Mouse (Mus musculus): ENCODE measurements around the gene Aldh1l1.

Gene Aldh1l1

GRCm38 (mm10) chr6:90470947-90471541 lies 15.2 kb upstream of the Aldh1l1 start:
- no peak for DNase-seq (ENCODE audit: low read depth, low spot score)

- DNase-seq (ENCODE audit: low read depth, low spot score): no peak
Observed at GRCm38 (mm10) chr6:90472079-90472478, 14.1 kb upstream of the Aldh1l1 start.

- DNase-seq (ENCODE audit: low read depth, low spot score): no peak
Observed at GRCm38 (mm10) chr6:90472697-90473096, 13.5 kb upstream of the Aldh1l1 start.

GRCm38 (mm10) chr6:90473630-90474360 lies 12.4 kb upstream of the Aldh1l1 start:
- no peak for DNase-seq (ENCODE audit: low read depth, low spot score)

GRCm38 (mm10) chr6:90474361-90474750 lies 11.9 kb upstream of the Aldh1l1 start:
- DNase-seq (ENCODE audit: low read depth, low spot score): no peak

GRCm38 (mm10) chr6:90475176-90475853 lies 10.9 kb upstream of the Aldh1l1 start:
- no peak for DNase-seq (ENCODE audit: low read depth, low spot score)

GRCm38 (mm10) chr6:90475854-90476212 lies 10.4 kb upstream of the Aldh1l1 start:
- DNase-seq (ENCODE audit: low read depth, low spot score): no peak

GRCm38 (mm10) chr6:90476941-90477518 lies 9.2 kb upstream of the Aldh1l1 start:
- DNase-seq (ENCODE audit: low read depth, low spot score): no peak

- no peak for DNase-seq (ENCODE audit: low read depth, low spot score)
Observed at GRCm38 (mm10) chr6:90484249-90484648, 2.0 kb upstream of the Aldh1l1 start.

GRCm38 (mm10) chr6:90484876-90485275 lies 1.4 kb upstream of the Aldh1l1 start:
- no peak for DNase-seq (ENCODE audit: low read depth, low spot score)

GRCm38 (mm10) chr6:90487531-90487930 lies 1.3 kb downstream of the Aldh1l1 start:
- DNase-seq (ENCODE audit: low read depth, low spot score): no peak

GRCm38 (mm10) chr6:90489532-90489931 lies 3.3 kb downstream of the Aldh1l1 start:
- no peak for DNase-seq (ENCODE audit: low read depth, low spot score)

GRCm38 (mm10) chr6:90490976-90491375 lies 4.7 kb downstream of the Aldh1l1 start:
- no peak for DNase-seq (ENCODE audit: low read depth, low spot score)

- no peak for DNase-seq (ENCODE audit: low read depth, low spot score)
Observed at GRCm38 (mm10) chr6:90491956-90492744, 5.9 kb downstream of the Aldh1l1 start.

GRCm38 (mm10) chr6:90494155-90494554 lies 7.9 kb downstream of the Aldh1l1 start:
- DNase-seq (ENCODE audit: low read depth, low spot score): no peak

GRCm38 (mm10) chr6:90494566-90494965 lies 8.3 kb downstream of the Aldh1l1 start:
- DNase-seq (ENCODE audit: low read depth, low spot score): no peak

- DNase-seq (ENCODE audit: low read depth, low spot score): no peak
Observed at GRCm38 (mm10) chr6:90495282-90495912, 9.2 kb downstream of the Aldh1l1 start.

GRCm38 (mm10) chr6:90496217-90496616 lies 10.0 kb downstream of the Aldh1l1 start:
- DNase-seq (ENCODE audit: low read depth, low spot score): no peak

GRCm38 (mm10) chr6:90499509-90499908 lies 13.3 kb downstream of the Aldh1l1 start:
- no peak for DNase-seq (ENCODE audit: low read depth, low spot score)

- no peak for DNase-seq (ENCODE audit: low read depth, low spot score)
Observed at GRCm38 (mm10) chr6:90501222-90501940, 15.2 kb downstream of the Aldh1l1 start.

GRCm38 (mm10) chr6:90505906-90506305 lies 19.7 kb downstream of the Aldh1l1 start:
- no peak for DNase-seq (ENCODE audit: low read depth, low spot score)

All from c-Kit-negative CD71-positive TER-119-positive erythroid progenitor cells, embryonic 14.5 days (primary cell).